Mouse (Mus musculus) hindbrain, embryonic 13.5 days (tissue): Measurements from ENCODE around the gene Olfr694. TPM values are rescaled to one million over a fixed set of nuclear protein-coding genes. Genes with fewer than 3 reads are reported as not detected.
"Not testable (repeated sequence)": the region's sequence is repeated elsewhere in the genome, so short reads cannot be mapped to it uniquely, and the experiment has no call there.

ENCODE experiments used
- ATAC-seq: fragments of 200-750 bp; cut with Nextera tagmentation; 2 replicates; pipeline ENCODE4 v1.8.0; 2017; ENCODE audit warnings: moderate TSS enrichment; ENCODE audit not compliant: low FRiP score
- H3K27ac ChIP-seq: fragments of 300-500 bp; sonication (generic); 2 replicates; pipeline ENCODE4 v1.5.1; 2015; ENCODE audit warnings: inconsistent platforms, mild to moderate bottlenecking, moderate library complexity
- H3K27me3 ChIP-seq: fragments of 300-500 bp; sonication (generic); 2 replicates; pipeline ENCODE4 v1.6.1; 2015; ENCODE audit warnings: mild to moderate bottlenecking, inconsistent platforms
- H3K36me3 ChIP-seq: fragments of 300-500 bp; sonication (generic); 2 replicates; pipeline ENCODE4 v1.6.1; 2015; ENCODE audit warnings: mild to moderate bottlenecking, inconsistent platforms
- H3K4me1 ChIP-seq: fragments of 300-500 bp; sonication (generic); replicated peaks from 2 replicates; pipeline ENCODE4 v1.6.1; 2015; ENCODE audit warnings: inconsistent platforms
- H3K4me2 ChIP-seq: fragments of 300-500 bp; sonication (generic); 2 replicates; pipeline ENCODE4 v1.6.1; 2015; ENCODE audit warnings: inconsistent platforms, mild to moderate bottlenecking, moderate library complexity
- H3K4me3 ChIP-seq: fragments of 300-500 bp; sonication (generic); 2 replicates; pipeline ENCODE4 v1.5.1; 2015; ENCODE audit warnings: mild to moderate bottlenecking, inconsistent platforms
- H3K9ac ChIP-seq: fragments of 300-500 bp; sonication (generic); 2 replicates; pipeline ENCODE4 v1.6.1; 2015; ENCODE audit warnings: mild to moderate bottlenecking, inconsistent platforms
- H3K9me3 ChIP-seq: fragments of 300-500 bp; sonication (generic); 2 replicates; pipeline ENCODE4 v1.6.1; 2016; ENCODE audit warnings: inconsistent platforms
- WGBS: fragments of 180-500 bp; shearing (Covaris S2); methylation state at CpG from one replicate; pipeline ENCODE4 v1.1.7; 2015; 5-methylcytosine and 5-hydroxymethylcytosine counted together
- polyA plus RNA-seq: library from polyadenylated mRNA; unstranded; fragments of >200 nt; fragmentation: Nextera tagmentation; extraction: Ambion mirVana; gene quantifications from 2 replicates; pipeline ENCODE4 v1.2.1, GENCODE M21; 2015

Gene Olfr694
- polyA plus RNA-seq: not detected in 2 replicates

GRCm38 (mm10) chr7:106691714-106692113 lies at the start of gene Olfr694:
Gene Olfr694 (minus strand): TSS chr7:106691814.
- Histone ChIP-seq H3K36me3 (no peaks in the 10 kb centered on the region), H3K27ac (no peak within 1 kb of the TSS), H3K9me3 (no peaks in the 10 kb centered on the region), H3K4me2 (no peak within 1 kb of the TSS), H3K4me3 (no peak within 1 kb of the TSS), H3K4me1 (no peaks in the 10 kb centered on the region), H3K9ac (no peak within 1 kb of the TSS), H3K27me3 (no peaks in the 10 kb centered on the region)
- ATAC-seq: no peak
- WGBS: 93% methylated on average over 1 of the region's 1 CpGs

- no peaks in the 10 kb centered on the region for H3K4me1 ChIP-seq
- ATAC-seq: no peak
- no peak overlapping the region for H3K27ac ChIP-seq
- H3K36me3 ChIP-seq: no peaks in the 10 kb centered on the region
- H3K27me3 ChIP-seq: no peaks in the 10 kb centered on the region
- no peak overlapping the region for H3K4me2 ChIP-seq
- H3K9me3 ChIP-seq: no peaks in the 10 kb centered on the region
- H3K4me3 ChIP-seq: no peak overlapping the region
- no peak overlapping the region for H3K9ac ChIP-seq
Observed at GRCm38 (mm10) chr7:106737028-106737427, 45.4 kb upstream of the Olfr694 start.

DNA sequence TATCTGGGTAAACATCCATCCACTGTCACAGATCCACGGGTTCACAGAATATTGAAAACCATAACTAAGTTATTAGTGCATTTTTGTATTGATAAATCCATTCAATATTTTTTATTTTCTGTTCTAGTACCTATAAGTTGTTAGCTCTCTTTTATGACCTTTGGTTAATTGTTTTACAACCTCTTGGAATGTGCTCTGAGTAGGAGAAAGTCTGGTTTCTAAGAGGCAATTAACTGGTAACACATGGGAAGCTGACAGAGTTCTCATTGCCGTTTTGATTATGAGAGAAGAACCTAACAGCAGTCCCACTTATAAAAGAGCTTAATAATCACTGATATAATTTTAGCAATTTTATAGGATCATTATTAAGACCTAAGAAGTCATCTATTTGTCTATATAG lies 42.1 kb upstream of the Olfr694 start:
- no peak overlapping the region for H3K27ac ChIP-seq
- H3K4me2 ChIP-seq: no peak overlapping the region
- H3K4me1 ChIP-seq: no peaks in the 10 kb centered on the region
- no peaks in the 10 kb centered on the region for H3K36me3 ChIP-seq
- H3K27me3 ChIP-seq: no peaks in the 10 kb centered on the region
- H3K9me3 ChIP-seq: no peaks in the 10 kb centered on the region
- H3K9ac ChIP-seq: no peak overlapping the region
- H3K4me3 ChIP-seq: no peak overlapping the region
- ATAC-seq: no peak
- 77% methylated on average over 2 of the region's 2 CpGs for WGBS

DNA sequence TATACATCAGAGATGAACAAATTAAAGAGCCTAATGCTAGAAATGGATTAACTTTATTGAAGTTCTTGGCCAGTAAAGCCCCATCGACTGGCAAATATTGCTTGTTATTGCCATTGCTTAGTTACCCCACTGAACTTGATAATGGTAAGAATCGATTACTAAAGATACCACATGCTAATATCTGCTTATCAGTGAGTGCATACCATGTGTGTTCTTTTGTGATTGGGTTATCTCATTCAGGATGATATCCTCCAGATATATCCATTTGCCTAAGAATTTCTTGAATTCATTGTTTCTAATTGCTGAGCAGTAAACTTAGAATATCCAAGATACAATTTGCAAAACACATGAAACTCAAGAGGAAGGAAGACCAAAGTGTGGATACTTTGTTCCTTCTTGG lies 34.0 kb upstream of the Olfr694 start:
- not testable (repeated sequence) for ATAC-seq, H3K27ac ChIP-seq, H3K4me2 ChIP-seq, H3K9me3 ChIP-seq, H3K9ac ChIP-seq, H3K27me3 ChIP-seq, H3K4me1 ChIP-seq, H3K4me3 ChIP-seq, H3K36me3 ChIP-seq
- 92% methylated on average over 2 of the region's 2 CpGs for WGBS

- Histone ChIP-seq H3K9me3 (no peaks in the 10 kb centered on the region), H3K9ac (no peak within 1 kb of the TSS), H3K4me2 (no peak within 1 kb of the TSS), H3K4me3 (no peak within 1 kb of the TSS), H3K27ac (no peak within 1 kb of the TSS), H3K4me1 (no peaks in the 10 kb centered on the region), H3K36me3 (no peaks in the 10 kb centered on the region), H3K27me3 (no peaks in the 10 kb centered on the region)
- no peak for ATAC-seq
Observed at GRCm38 (mm10) chr7:106716296-106716695, 24.7 kb upstream of the Olfr694 start, which contains the start of gene Olfr695. Gene Olfr695 (minus strand): TSS chr7:106716396.

DNA sequence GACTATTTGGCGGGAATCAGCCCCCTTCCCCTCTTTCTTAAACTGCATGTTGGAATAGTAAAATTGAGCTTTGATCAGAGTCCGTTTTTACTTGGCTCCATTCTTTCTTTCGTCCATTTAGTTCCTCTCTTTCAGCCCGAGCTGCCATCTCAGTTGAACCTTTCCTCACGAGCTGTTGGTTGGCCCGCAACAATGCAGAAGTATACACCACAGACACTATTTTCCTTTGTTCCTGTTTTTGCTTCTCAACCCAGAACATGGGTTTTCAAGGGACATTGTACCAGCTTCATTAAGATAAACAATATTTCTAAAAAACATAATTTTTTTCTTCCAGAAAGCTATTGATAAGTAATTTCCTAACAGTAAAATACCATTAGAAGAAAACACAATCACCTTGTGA lies 19.8 kb upstream of the Olfr694 start:
- ATAC-seq: no peak
- Histone ChIP-seq H3K27ac (no peak overlapping the region), H3K4me3 (no peak overlapping the region), H3K36me3 (no peaks in the 10 kb centered on the region), H3K4me2 (no peak overlapping the region), H3K9me3 (0 out of 2 replicates have a peak, but pooled peaks cover 1% of the 10 kb centered on the region), H3K27me3 (no peaks in the 10 kb centered on the region), H3K9ac (no peak overlapping the region), H3K4me1 (no peaks in the 10 kb centered on the region)
- WGBS: 81% methylated on average over 6 of the region's 6 CpGs

- not testable (repeated sequence) for H3K27ac ChIP-seq, H3K4me2 ChIP-seq, H3K27me3 ChIP-seq, H3K4me3 ChIP-seq, H3K4me1 ChIP-seq, H3K9me3 ChIP-seq, H3K9ac ChIP-seq, H3K36me3 ChIP-seq, ATAC-seq
- WGBS: 88% methylated on average over 10 of the region's 10 CpGs
Observed at GRCm38 (mm10) chr7:106707705-106708104, 16.1 kb upstream of the Olfr694 start.

GRCm38 (mm10) chr7:106696891-106697290 lies 5.3 kb upstream of the Olfr694 start:
- no peaks in the 10 kb centered on the region for H3K36me3 ChIP-seq
- H3K27me3 ChIP-seq: no peaks in the 10 kb centered on the region
- H3K9ac ChIP-seq: no peak overlapping the region
- H3K27ac ChIP-seq: no peak overlapping the region
- no peak overlapping the region for H3K4me2 ChIP-seq
- WGBS: 76% methylated on average over 1 of the region's 1 CpGs
- peaks cover 8% of the 10 kb centered on the region; the same call in 1 of the 2 replicates for H3K9me3 ChIP-seq
- H3K4me3 ChIP-seq: no peak overlapping the region
- ATAC-seq: no peak
- no peaks in the 10 kb centered on the region for H3K4me1 ChIP-seq

DNA sequence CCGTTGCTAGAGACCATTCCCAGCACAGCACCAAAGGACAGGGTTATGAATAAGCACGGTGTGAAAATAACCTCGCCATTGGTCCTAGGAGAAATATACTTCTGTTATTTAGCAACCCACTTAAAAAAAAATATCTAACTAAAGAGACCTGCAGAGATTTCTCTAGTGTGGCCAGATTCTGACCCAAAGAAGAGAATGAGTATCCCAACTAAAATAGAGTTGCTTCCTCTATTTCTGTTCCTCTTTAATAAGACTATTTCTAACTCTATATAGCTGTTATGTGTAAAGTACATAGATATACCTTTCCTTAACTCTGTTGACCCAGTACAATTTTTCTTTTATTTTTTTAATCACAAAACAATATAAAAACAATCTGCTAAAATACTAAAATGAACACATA lies 1.4 kb upstream of the Olfr694 start:
- ATAC-seq: no peak
- Histone ChIP-seq H3K4me2 (no peak overlapping the region), H3K27me3 (no peaks in the 10 kb centered on the region), H3K27ac (no peak overlapping the region), H3K9ac (no peak overlapping the region), H3K36me3 (no peaks in the 10 kb centered on the region), H3K4me3 (no peak overlapping the region), H3K9me3 (no peaks in the 10 kb centered on the region), H3K4me1 (no peaks in the 10 kb centered on the region)
- 90% methylated on average over 3 of the region's 3 CpGs for WGBS

DNA sequence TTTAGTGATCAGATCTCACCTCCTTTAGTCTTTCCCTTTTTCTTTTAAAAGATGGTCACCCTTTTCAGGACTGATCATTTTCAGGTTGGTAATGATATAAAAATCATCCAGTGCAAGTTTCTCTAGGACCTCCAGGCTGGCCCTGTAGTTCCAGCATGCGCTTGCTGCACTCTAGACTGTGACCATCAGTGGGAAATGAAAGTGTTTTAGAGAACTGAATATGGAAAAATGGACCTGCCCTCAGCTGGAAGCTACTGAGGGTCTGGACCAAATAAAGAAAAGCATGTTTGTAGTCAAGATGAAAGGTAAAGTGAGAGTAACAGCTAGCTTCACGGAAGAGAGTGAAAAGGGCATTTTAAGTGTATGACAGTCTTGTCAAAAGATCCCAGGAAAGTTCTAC lies 6.2 kb downstream of the Olfr694 start:
- no peak for ATAC-seq
- Histone ChIP-seq H3K27me3 (no peaks in the 10 kb centered on the region), H3K4me2 (no peak overlapping the region), H3K4me1 (no peaks in the 10 kb centered on the region), H3K4me3 (no peak overlapping the region), H3K27ac (no peak overlapping the region), H3K36me3 (no peaks in the 10 kb centered on the region), H3K9ac (no peak overlapping the region), H3K9me3 (no peaks in the 10 kb centered on the region)
- WGBS: 95% methylated on average over 2 of the region's 2 CpGs

DNA sequence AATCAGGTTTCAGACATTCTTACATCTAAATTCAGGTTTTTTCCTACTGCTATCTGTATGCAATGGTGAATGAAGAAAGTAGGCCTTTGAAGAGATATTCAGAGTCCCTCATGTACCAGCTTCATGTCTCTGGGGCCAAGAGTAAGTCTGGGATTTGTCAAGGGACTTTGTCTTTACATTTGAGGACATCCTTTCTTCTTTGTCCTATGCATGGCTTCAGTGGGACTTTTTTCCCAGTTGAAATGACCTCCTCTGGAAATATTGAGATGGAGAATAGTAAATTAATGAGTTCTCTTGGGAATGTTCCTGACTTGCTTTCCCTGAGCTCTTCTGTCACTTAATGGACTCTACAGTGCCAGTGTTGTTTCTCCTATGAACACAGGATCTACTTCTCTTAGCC lies 11.1 kb downstream of the Olfr694 start, which contains the start of gene Olfr693:
Gene Olfr693, minus strand, starts transcription at position 101 of the 400 bp plus-strand sequence.
- Histone ChIP-seq H3K4me2 (no peak within 1 kb of the TSS), H3K36me3 (no peaks in the 10 kb centered on the region), H3K9me3 (no peaks in the 10 kb centered on the region), H3K4me3 (no peak within 1 kb of the TSS), H3K4me1 (no peaks in the 10 kb centered on the region), H3K27ac (no peak within 1 kb of the TSS), H3K9ac (no peak within 1 kb of the TSS), H3K27me3 (no peaks in the 10 kb centered on the region)
- ATAC-seq: no peak

- H3K4me2 ChIP-seq: no peak overlapping the region
- no peak for ATAC-seq
- no peak overlapping the region for H3K4me3 ChIP-seq
- no peaks in the 10 kb centered on the region for H3K9me3 ChIP-seq
- no peaks in the 10 kb centered on the region for H3K36me3 ChIP-seq
- H3K4me1 ChIP-seq: no peaks in the 10 kb centered on the region
- no peak overlapping the region for H3K27ac ChIP-seq
- no peak overlapping the region for H3K9ac ChIP-seq
- no peaks in the 10 kb centered on the region for H3K27me3 ChIP-seq
Observed at GRCm38 (mm10) chr7:106652344-106652652, 39.3 kb downstream of the Olfr694 start.

GRCm38 (mm10) chr7:106651555-106652343 lies 39.9 kb downstream of the Olfr694 start:
- no peaks in the 10 kb centered on the region for H3K36me3 ChIP-seq
- no peaks in the 10 kb centered on the region for H3K9me3 ChIP-seq
- H3K27ac ChIP-seq: no peak overlapping the region
- no peak overlapping the region for H3K4me2 ChIP-seq
- no peak overlapping the region for H3K9ac ChIP-seq
- H3K4me1 ChIP-seq: no peaks in the 10 kb centered on the region
- no peaks in the 10 kb centered on the region for H3K27me3 ChIP-seq
- H3K4me3 ChIP-seq: no peak overlapping the region
- ATAC-seq: no peak
